Mouse (Mus musculus) hindbrain, embryonic 13.5 days (tissue): ENCODE measurements around the gene Dcaf6. TPM values are rescaled to one million over a fixed set of nuclear protein-coding genes. Genes with fewer than 3 reads are reported as not detected.

ENCODE experiments used
- ATAC-seq: fragments of 200-750 bp; cut with Nextera tagmentation; 2 replicates; pipeline ENCODE4 v1.8.0; 2017; ENCODE audit warnings: moderate TSS enrichment; ENCODE audit not compliant: low FRiP score
- H3K27ac ChIP-seq: fragments of 300-500 bp; sonication (generic); 2 replicates; pipeline ENCODE4 v1.5.1; 2015; ENCODE audit warnings: inconsistent platforms, mild to moderate bottlenecking, moderate library complexity
- H3K27me3 ChIP-seq: fragments of 300-500 bp; sonication (generic); 2 replicates; pipeline ENCODE4 v1.6.1; 2015; ENCODE audit warnings: mild to moderate bottlenecking, inconsistent platforms
- H3K36me3 ChIP-seq: fragments of 300-500 bp; sonication (generic); 2 replicates; pipeline ENCODE4 v1.6.1; 2015; ENCODE audit warnings: mild to moderate bottlenecking, inconsistent platforms
- H3K4me1 ChIP-seq: fragments of 300-500 bp; sonication (generic); replicated peaks from 2 replicates; pipeline ENCODE4 v1.6.1; 2015; ENCODE audit warnings: inconsistent platforms
- H3K4me2 ChIP-seq: fragments of 300-500 bp; sonication (generic); 2 replicates; pipeline ENCODE4 v1.6.1; 2015; ENCODE audit warnings: inconsistent platforms, mild to moderate bottlenecking, moderate library complexity
- H3K4me3 ChIP-seq: fragments of 300-500 bp; sonication (generic); 2 replicates; pipeline ENCODE4 v1.5.1; 2015; ENCODE audit warnings: mild to moderate bottlenecking, inconsistent platforms
- H3K9ac ChIP-seq: fragments of 300-500 bp; sonication (generic); 2 replicates; pipeline ENCODE4 v1.6.1; 2015; ENCODE audit warnings: mild to moderate bottlenecking, inconsistent platforms
- H3K9me3 ChIP-seq: fragments of 300-500 bp; sonication (generic); 2 replicates; pipeline ENCODE4 v1.6.1; 2016; ENCODE audit warnings: inconsistent platforms
- WGBS: fragments of 180-500 bp; shearing (Covaris S2); methylation state at CpG from one replicate; pipeline ENCODE4 v1.1.7; 2015; 5-methylcytosine and 5-hydroxymethylcytosine counted together
- polyA plus RNA-seq: library from polyadenylated mRNA; unstranded; fragments of >200 nt; fragmentation: Nextera tagmentation; extraction: Ambion mirVana; gene quantifications from 2 replicates; pipeline ENCODE4 v1.2.1, GENCODE M21; 2015

The Dcaf6 gene
- polyA plus RNA-seq, 1 experiment from 2014 or later = 14.6 TPM

- WGBS = 1% methylated on average over 44 of the region's 71 CpGs
- peak overlapping the region; percentile 88 for H3K9ac ChIP-seq
Observed at GRCm38 (mm10) chr1:165281351-165282221, 178.7 kb downstream of the Dcaf6 start.

GRCm38 (mm10) chr1:165280741-165281140 lies 179.5 kb downstream of the Dcaf6 start:
- Histone ChIP-seq H3K36me3 (no peaks in the 10 kb centered on the region), H3K27me3 (no peaks in the 10 kb centered on the region), H3K27ac (peak overlapping the region; percentile 93), H3K9me3 (no peaks in the 10 kb centered on the region), H3K4me2 (peak overlapping the region; percentile 78), H3K9ac (peak overlapping the region; percentile 88), H3K4me3 (peak overlapping the region; percentile 68), H3K4me1 (peaks cover 35% of the 10 kb centered on the region)
- 36% methylated on average over 10 of the region's 10 CpGs for WGBS
- ATAC-seq = no peak

More at GRCm38 (mm10) chr1:165281351-165282221, 178.7 kb downstream of the Dcaf6 start:
- ATAC-seq = peak; percentile 85
- peak overlapping the region; percentile 93 for H3K27ac ChIP-seq
- peak overlapping the region; percentile 78 for H3K4me2 ChIP-seq
- H3K36me3 ChIP-seq = no peaks in the 10 kb centered on the region
- H3K27me3 ChIP-seq = no peaks in the 10 kb centered on the region
- H3K9me3 ChIP-seq = no peaks in the 10 kb centered on the region
- H3K4me1 ChIP-seq = peaks cover 35% of the 10 kb centered on the region
- H3K4me3 ChIP-seq = peak overlapping the region; percentile 68

Other genes starting within 250 kb of the Dcaf6 start
- gene Tiprl, start 223.5 kb downstream of the Dcaf6 start, polyA plus RNA-seq = 130 and 141 TPM in 2 replicates
- gene Gpr161, start 164.7 kb downstream of the Dcaf6 start, polyA plus RNA-seq = 3.4 and 3.6 TPM in 2 replicates
- 173 and 191 TPM in 2 replicates for gene Mpc2, start 162 bp upstream of the Dcaf6 start, polyA plus RNA-seq
- gene Adcy10, start 24.7 kb upstream of the Dcaf6 start, polyA plus RNA-seq = 0.26 and 0.35 TPM in 2 replicates
- 151 and 157 TPM in 2 replicates for gene Mpzl1, start 174.1 kb upstream of the Dcaf6 start, polyA plus RNA-seq
- 12.4 and 13.5 TPM in 2 replicates for gene Rcsd1, start 249.3 kb upstream of the Dcaf6 start, polyA plus RNA-seq